Mouse (Mus musculus) limb, embryonic 14.5 days (tissue): ENCODE results near the gene Scaf1. TPM values are rescaled to one million over a fixed set of nuclear protein-coding genes. Genes with fewer than 3 reads are reported as not detected.

ENCODE experiments used
- ATAC-seq: fragments of 200-750 bp; cut with Nextera tagmentation; 2 replicates; pipeline ENCODE4 v1.8.0; 2017; ENCODE audit warnings: low read depth, moderate number of reproducible peaks, moderate TSS enrichment; ENCODE audit not compliant: low FRiP score
- DNase-seq: peaks from one replicate; pipeline ENCODE4 v3.0.0-alpha.2; 2015; ENCODE audit warnings: low spot score
- H3K27ac ChIP-seq: fragments of 300-500 bp; sonication (generic); replicated peaks from 2 replicates; pipeline ENCODE4 v1.5.1; 2014; ENCODE audit warnings: low read depth, mild to moderate bottlenecking, low read length, moderate library complexity, mixed read lengths
- H3K27me3 ChIP-seq: fragments of 300-500 bp; sonication (generic); 2 replicates; pipeline ENCODE4 v1.6.1; 2014; ENCODE audit warnings: low read length, mixed read lengths; ENCODE audit not compliant: control insufficient read depth, insufficient read depth
- H3K36me3 ChIP-seq: fragments of 300-500 bp; sonication (generic); 2 replicates; pipeline ENCODE4 v1.6.1; 2014; ENCODE audit warnings: mild to moderate bottlenecking, low read length, moderate library complexity, mixed read lengths; ENCODE audit not compliant: control insufficient read depth, insufficient read depth
- H3K4me1 ChIP-seq: fragments of 300-500 bp; sonication (generic); 2 replicates; pipeline ENCODE4 v1.6.1; 2014; ENCODE audit warnings: antibody characterized with exemption, low read length, mixed read lengths; ENCODE audit not compliant: control insufficient read depth, insufficient read depth
- H3K4me2 ChIP-seq: fragments of 300-500 bp; sonication (generic); replicated peaks from 2 replicates; pipeline ENCODE4 v1.6.1; 2014; ENCODE audit warnings: low read depth, mild to moderate bottlenecking, low read length, moderate library complexity; ENCODE audit not compliant: severe bottlenecking
- H3K4me3 ChIP-seq: fragments of 300-500 bp; sonication (generic); replicated peaks from 2 replicates; pipeline ENCODE4 v1.5.1; 2014; ENCODE audit warnings: low read length
- H3K9ac ChIP-seq: fragments of 300-500 bp; sonication (generic); 2 replicates; pipeline ENCODE4 v1.6.1; 2014; ENCODE audit warnings: mild to moderate bottlenecking, low read depth, low read length, moderate library complexity; ENCODE audit not compliant: severe bottlenecking
- H3K9me3 ChIP-seq: fragments of 300-500 bp; sonication (generic); 2 replicates; pipeline ENCODE4 v1.6.1; 2016; ENCODE audit warnings: low read length; ENCODE audit not compliant: control insufficient read depth
- POLR2A ChIP-seq: fragments of 200-500 bp; IDR thresholded peaks from 2 replicates; pipeline ENCODE4 v1.8.0; 2012; ENCODE audit warnings: inconsistent platforms, mild to moderate bottlenecking, moderate library complexity, borderline replicate concordance; ENCODE audit not compliant: insufficient read depth, insufficient read length; ENCODE audit errors: extremely low read depth
- whole genome bisulfite sequencing: fragments of 180-500 bp; shearing (Covaris S2); extraction: QIAGEN DNeasy Blood & Tissue Kit; methylation state at CpG from one replicate; pipeline ENCODE4 v1.1.7; 2014; 5-methylcytosine and 5-hydroxymethylcytosine counted together
- polyA plus RNA-seq, 2 experiments: library from polyadenylated mRNA; depleted of rRNA in 1 of 2; stranded (reverse) in 1 of 2; unstranded in 1 of 2; fragments of >200 nt; fragmentation: Nextera tagmentation in 1 of 2; extraction: Ambion mirVana in 1 of 2; gene quantifications; 2 replicates each; pipeline versions ENCODE4 v1.2.1 to v1.2.3; 2012 to 2014

Scaf1 gene
- polyA plus RNA-seq, 2 experiments: 50.7 to 114 TPM

GRCm38 (mm10) chr7:45013366-45014095 is 2.6 kb downstream of the Scaf1 start:
- WGBS: 97% methylated on average over 16 of the region's 16 CpGs
- Histone ChIP-seq H3K27ac (no peak overlapping the region), H3K4me1 (peaks cover 17% of the 10 kb centered on the region), H3K4me2 (no peak overlapping the region), H3K9ac (no peak overlapping the region), H3K4me3 (no peak overlapping the region), H3K36me3 (peaks cover 50% of the 10 kb centered on the region), H3K9me3 (no peaks in the 10 kb centered on the region), H3K27me3 (no peaks in the 10 kb centered on the region)
- no peak for DNase-seq
- no peak for ATAC-seq
- no peak for TF ChIP-seq POLR2A

GRCm38 (mm10) chr7:45012824-45013223 is 3.3 kb downstream of the Scaf1 start:
- peaks cover 57% of the 10 kb centered on the region for H3K36me3 ChIP-seq
- H3K4me2 ChIP-seq: no peak overlapping the region
- DNase-seq (no peak), ATAC-seq (no peak)
- no peaks in the 10 kb centered on the region for H3K9me3 ChIP-seq
- no peak for TF ChIP-seq POLR2A
- no peaks in the 10 kb centered on the region for H3K27me3 ChIP-seq
- no peak overlapping the region for H3K27ac ChIP-seq
- 85% methylated on average over 4 of the region's 4 CpGs for WGBS
- peaks cover 11% of the 10 kb centered on the region for H3K4me1 ChIP-seq
- no peak overlapping the region for H3K9ac ChIP-seq
- H3K4me3 ChIP-seq: no peak overlapping the region

GRCm38 (mm10) chr7:45012011-45012410 is 4.2 kb downstream of the Scaf1 start:
- Histone ChIP-seq H3K4me3 (no peak overlapping the region), H3K36me3 (peaks cover 65% of the 10 kb centered on the region), H3K9ac (no peak overlapping the region), H3K27me3 (no peaks in the 10 kb centered on the region), H3K4me2 (no peak overlapping the region), H3K4me1 (peaks cover 11% of the 10 kb centered on the region), H3K9me3 (no peaks in the 10 kb centered on the region), H3K27ac (no peak overlapping the region)
- no peak for TF ChIP-seq POLR2A
- WGBS: 94% methylated on average over 6 of the region's 6 CpGs
- no peak for ATAC-seq
- no peak for DNase-seq

- ATAC-seq (no peak), DNase-seq (no peak)
- H3K4me3 ChIP-seq: no peak overlapping the region
- H3K27me3 ChIP-seq: no peaks in the 10 kb centered on the region
- TF ChIP-seq POLR2A: no peak
- H3K27ac ChIP-seq: no peak overlapping the region
- no peak overlapping the region for H3K4me2 ChIP-seq
- no peak overlapping the region for H3K9ac ChIP-seq
- no peaks in the 10 kb centered on the region for H3K9me3 ChIP-seq
- 92% methylated on average over 15 of the region's 19 CpGs for WGBS
- H3K4me1 ChIP-seq: no peaks in the 10 kb centered on the region
- peaks cover 97% of the 10 kb centered on the region for H3K36me3 ChIP-seq
Measured at GRCm38 (mm10) chr7:45008411-45008810, 7.8 kb downstream of the Scaf1 start.

- Histone ChIP-seq H3K4me2 (no peak overlapping the region), H3K27me3 (no peaks in the 10 kb centered on the region), H3K9me3 (no peaks in the 10 kb centered on the region), H3K36me3 (peaks cover 97% of the 10 kb centered on the region), H3K4me3 (no peak overlapping the region), H3K9ac (no peak overlapping the region), H3K4me1 (no peaks in the 10 kb centered on the region), H3K27ac (no peak overlapping the region)
- 93% methylated on average over 26 of the region's 30 CpGs for WGBS
- no peak for DNase-seq
- ATAC-seq: no peak
- no peak for TF ChIP-seq POLR2A
Measured at GRCm38 (mm10) chr7:45007846-45008245, 8.3 kb downstream of the Scaf1 start.
